Mouse (Mus musculus) kidney, embryonic 14.5 days (tissue): ENCODE measurements at regions not wholly inside any gene's neighbourhood (a gene's known extent, or its start where the extent isn't known, plus 50 kb on each side); places are given as distances from the start of the nearest gene placed in this dataset.

Experiments
- ATAC-seq: fragments of 200-750 bp; cut with Nextera tagmentation; 2 replicates; pipeline ENCODE4 v1.8.0; 2017; ENCODE audit warnings: moderate number of reproducible peaks, mild to moderate bottlenecking, moderate TSS enrichment, moderate library complexity; ENCODE audit not compliant: low FRiP score, low TSS enrichment
- H3K27ac ChIP-seq: fragments of 300-500 bp; sonication (generic); 2 replicates; pipeline ENCODE4 v1.5.1; 2014; ENCODE audit warnings: low read depth, mild to moderate bottlenecking, low read length, moderate library complexity, mixed read lengths
- H3K27me3 ChIP-seq: fragments of 300-500 bp; sonication (generic); 2 replicates; pipeline ENCODE4 v1.6.1; 2014; ENCODE audit warnings: mild to moderate bottlenecking, low read length; ENCODE audit not compliant: control insufficient read depth, insufficient read depth
- H3K36me3 ChIP-seq: fragments of 300-500 bp; sonication (generic); 2 replicates; pipeline ENCODE4 v1.6.1; 2014; ENCODE audit warnings: low read length, mixed read lengths; ENCODE audit not compliant: control insufficient read depth, insufficient read depth
- H3K4me1 ChIP-seq: fragments of 300-500 bp; sonication (generic); 2 replicates; pipeline ENCODE4 v1.6.1; 2014; ENCODE audit warnings: low read length, mixed read lengths; ENCODE audit not compliant: control insufficient read depth, insufficient read depth
- H3K4me2 ChIP-seq: fragments of 300-500 bp; sonication (generic); replicated peaks from 2 replicates; pipeline ENCODE4 v1.6.1; 2014; ENCODE audit warnings: low read depth, mild to moderate bottlenecking, low read length
- H3K4me3 ChIP-seq: fragments of 300-500 bp; sonication (generic); 2 replicates; pipeline ENCODE4 v1.5.1; 2014; ENCODE audit warnings: mild to moderate bottlenecking, low read length
- H3K9ac ChIP-seq: fragments of 300-500 bp; sonication (generic); 2 replicates; pipeline ENCODE4 v1.6.1; 2014; ENCODE audit warnings: low read depth, mild to moderate bottlenecking, low read length, moderate library complexity
- H3K9me3 ChIP-seq: fragments of 300-500 bp; sonication (generic); 2 replicates; pipeline ENCODE4 v1.6.1; 2016; ENCODE audit warnings: low read length; ENCODE audit not compliant: control insufficient read depth
- WGBS: fragments of 180-500 bp; shearing (Covaris S2); extraction: QIAGEN DNeasy Blood & Tissue Kit; methylation state at CpG from one replicate; pipeline ENCODE4 v1.1.7; 2014; 5-methylcytosine and 5-hydroxymethylcytosine counted together

GRCm38 (mm10) chrX:61119499-61119898, 65.9 kb downstream of the Cdr1 start:
- peak overlapping the region; percentile 15 for H3K4me2 ChIP-seq
- H3K9me3 ChIP-seq: no peaks in the 10 kb centered on the region
- no peaks in the 10 kb centered on the region for H3K36me3 ChIP-seq
- ATAC-seq: no peak; the same call in 1 of the 2 replicates
- no peak overlapping the region for H3K27ac ChIP-seq
- H3K27me3 ChIP-seq: no peaks in the 10 kb centered on the region
- WGBS: 32% methylated on average over 6 of the region's 6 CpGs
- H3K9ac ChIP-seq: no peak overlapping the region
- no peaks in the 10 kb centered on the region for H3K4me1 ChIP-seq
- no peak overlapping the region for H3K4me3 ChIP-seq

GRCm38 (mm10) chrX:61117368-61117767, 68.0 kb downstream of the Cdr1 start:
- 92% methylated on average over 4 of the region's 4 CpGs for WGBS
- Histone ChIP-seq H3K4me1 (no peaks in the 10 kb centered on the region), H3K4me2 (no peak overlapping the region)

GRCm38 (mm10) chrX:61116010-61116447, 69.3 kb downstream of the Cdr1 start:
- WGBS: 41% methylated on average over 10 of the region's 10 CpGs
- no peak overlapping the region for H3K4me3 ChIP-seq

More at GRCm38 (mm10) chrX:61117368-61117767, 68.0 kb downstream of the Cdr1 start:
- no peak overlapping the region for H3K9ac ChIP-seq
- H3K9me3 ChIP-seq: no peaks in the 10 kb centered on the region
- H3K27ac ChIP-seq: no peak overlapping the region
- no peaks in the 10 kb centered on the region for H3K36me3 ChIP-seq
- no peak overlapping the region for H3K4me3 ChIP-seq
- no peaks in the 10 kb centered on the region for H3K27me3 ChIP-seq
- ATAC-seq: no peak

More at GRCm38 (mm10) chrX:61116010-61116447, 69.3 kb downstream of the Cdr1 start:
- ATAC-seq: no peak
- Histone ChIP-seq H3K27me3 (no peaks in the 10 kb centered on the region), H3K9me3 (no peaks in the 10 kb centered on the region), H3K9ac (no peak overlapping the region), H3K27ac (no peak overlapping the region), H3K36me3 (no peaks in the 10 kb centered on the region), H3K4me1 (no peaks in the 10 kb centered on the region), H3K4me2 (no peak overlapping the region)
